Mouse (Mus musculus) liver, embryonic 14.5 days (tissue): ENCODE data around the gene Mthfd1l.
"Not testable (repeated sequence)": the region's sequence is repeated elsewhere in the genome, so short reads cannot be mapped to it uniquely, and the experiment has no call there.

Source experiments
- CTCF ChIP-seq: IDR thresholded peaks from 2 replicates; pipeline ENCODE4 v1.5.1; 2016; ENCODE audit warnings: antibody characterized with exemption, low read depth, control low read depth
- EP300 ChIP-seq: IDR thresholded peaks from 2 replicates; pipeline ENCODE4 v1.6.1; 2016; ENCODE audit warnings: antibody characterized with exemption, low read depth

DNA sequence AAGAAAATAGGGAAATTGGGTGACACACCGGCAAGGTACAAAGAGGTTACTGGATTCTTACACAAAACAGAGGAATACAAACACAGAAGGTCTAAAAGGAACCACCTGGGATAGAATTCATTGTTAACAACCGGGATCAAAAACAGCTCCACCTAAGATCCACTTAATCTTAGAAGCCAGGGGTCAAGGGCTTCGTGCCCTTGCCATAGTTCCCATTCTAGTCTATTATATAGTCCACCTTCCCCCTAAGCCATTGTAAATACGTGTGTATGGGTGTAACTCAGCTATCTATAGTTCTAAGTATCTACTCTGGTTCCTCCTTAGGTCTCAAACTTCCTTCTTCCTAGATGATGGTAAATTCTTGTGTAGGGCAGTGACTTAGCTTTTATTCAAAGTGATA lies 99.6 kb downstream of the Mthfd1l start:
- not testable (repeated sequence) for TF ChIP-seq CTCF, EP300
